Mouse (Mus musculus) cerebral cortex, adult 2 months (tissue): ENCODE data around the gene Igf1.

ENCODE experiments used
- WGBS: fragments of 180-500 bp; shearing (Covaris S2); methylation state at CpG from one replicate; pipeline ENCODE4 v1.1.7; 2018; 5-methylcytosine and 5-hydroxymethylcytosine counted together

Gene Igf1

GRCm38 (mm10) chr10:87860181-87861103 lies 2.4 kb downstream of the Igf1 start:
- WGBS = 4% methylated on average over 30 of the region's 30 CpGs

- WGBS = 78% methylated on average over 6 of the region's 6 CpGs
These were observed 3.0 kb downstream of the Igf1 start for GRCm38 (mm10) chr10:87861104-87861455.

- 74% methylated on average over 7 of the region's 7 CpGs for WGBS
These were observed 4.8 kb downstream of the Igf1 start for GRCm38 (mm10) chr10:87862899-87863298.

GRCm38 (mm10) chr10:87863326-87863725 lies 5.3 kb downstream of the Igf1 start:
- 85% methylated on average over 4 of the region's 4 CpGs for WGBS

- 87% methylated on average over 9 of the region's 9 CpGs for WGBS
These were observed 7.6 kb downstream of the Igf1 start for GRCm38 (mm10) chr10:87865712-87866111.

GRCm38 (mm10) chr10:87866448-87866847 lies 8.4 kb downstream of the Igf1 start:
- 90% methylated on average over 8 of the region's 8 CpGs for WGBS

- 83% methylated on average over 2 of the region's 2 CpGs for WGBS
These were observed 9.2 kb downstream of the Igf1 start for GRCm38 (mm10) chr10:87867217-87867616.

GRCm38 (mm10) chr10:87867631-87868030 lies 9.6 kb downstream of the Igf1 start:
- 89% methylated on average over 4 of the region's 4 CpGs for WGBS

GRCm38 (mm10) chr10:87868349-87869053 lies 10.4 kb downstream of the Igf1 start:
- WGBS = 51% methylated on average over 9 of the region's 9 CpGs

- WGBS = 86% methylated on average over 2 of the region's 2 CpGs
These were observed 11.1 kb downstream of the Igf1 start for GRCm38 (mm10) chr10:87869151-87869550.

GRCm38 (mm10) chr10:87869691-87870090 lies 11.6 kb downstream of the Igf1 start:
- 95% methylated on average over 1 of the region's 1 CpGs for WGBS

- 40% methylated on average over 8 of the region's 8 CpGs for WGBS
These were observed 14.0 kb downstream of the Igf1 start for GRCm38 (mm10) chr10:87871863-87872647.

GRCm38 (mm10) chr10:87872854-87873253 lies 14.8 kb downstream of the Igf1 start:
- WGBS = 56% methylated on average over 5 of the region's 5 CpGs

GRCm38 (mm10) chr10:87873516-87873915 lies 15.5 kb downstream of the Igf1 start:
- WGBS = 92% methylated on average over 3 of the region's 3 CpGs

GRCm38 (mm10) chr10:87880071-87880785 lies 22.2 kb downstream of the Igf1 start:
- WGBS = 84% methylated on average over 7 of the region's 7 CpGs

GRCm38 (mm10) chr10:87885326-87886040 lies 27.4 kb downstream of the Igf1 start:
- 79% methylated on average over 2 of the region's 2 CpGs for WGBS

GRCm38 (mm10) chr10:87893272-87893671 lies 35.2 kb downstream of the Igf1 start:
- 88% methylated on average over 1 of the region's 1 CpGs for WGBS

- WGBS = 91% methylated on average over 4 of the region's 4 CpGs
These were observed 36.5 kb downstream of the Igf1 start for GRCm38 (mm10) chr10:87894461-87895120.

- WGBS = 79% methylated on average over 2 of the region's 2 CpGs
These were observed 37.3 kb downstream of the Igf1 start for GRCm38 (mm10) chr10:87895351-87895750.

GRCm38 (mm10) chr10:87897331-87897730 lies 39.3 kb downstream of the Igf1 start:
- 92% methylated on average over 4 of the region's 4 CpGs for WGBS
